Mouse (Mus musculus) central nervous system, embryonic 14 days (tissue): Measurements from ENCODE around the gene Upf3a. TPM values are rescaled to one million over a fixed set of nuclear protein-coding genes. Genes with fewer than 3 reads are reported as not detected.

Experiments
- polyA plus RNA-seq: library from polyadenylated mRNA; depleted of rRNA; stranded (reverse); fragments of >200 nt; gene quantifications from 2 replicates; pipeline ENCODE4 v1.2.3, GENCODE M21; 2012; rRNA removed

Upf3a gene
- 31.2 and 32.2 TPM in 2 replicates for polyA plus RNA-seq

DNA sequence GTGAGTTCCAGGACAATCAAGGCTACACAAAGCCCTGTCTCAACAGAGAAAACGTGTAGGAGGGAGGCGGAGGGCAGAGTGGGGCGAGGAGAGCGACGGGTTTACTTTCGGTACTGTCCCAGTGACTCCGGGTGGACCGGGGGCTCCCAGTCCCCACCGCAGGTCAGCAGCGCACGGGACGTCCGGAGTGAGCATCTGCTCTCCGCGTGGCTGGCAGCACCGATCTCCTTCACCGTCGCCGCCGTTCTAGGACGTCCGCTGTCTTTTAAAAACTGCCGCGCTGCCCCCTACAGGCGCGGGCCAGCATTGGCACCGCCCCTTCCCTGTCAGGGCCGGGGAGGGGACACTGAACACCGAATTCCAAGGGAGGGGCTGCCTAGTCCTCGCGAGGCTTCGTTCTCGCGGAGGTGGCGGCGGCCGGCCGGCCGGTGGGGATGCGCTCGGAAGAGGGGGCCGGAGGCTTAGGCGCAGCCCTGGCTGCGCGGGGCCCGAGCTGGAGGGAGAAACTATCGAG lies at the start of gene Upf3a:
Gene Upf3a (plus strand): TSS at position 366 of the 514 bp plus-strand sequence.

DNA sequence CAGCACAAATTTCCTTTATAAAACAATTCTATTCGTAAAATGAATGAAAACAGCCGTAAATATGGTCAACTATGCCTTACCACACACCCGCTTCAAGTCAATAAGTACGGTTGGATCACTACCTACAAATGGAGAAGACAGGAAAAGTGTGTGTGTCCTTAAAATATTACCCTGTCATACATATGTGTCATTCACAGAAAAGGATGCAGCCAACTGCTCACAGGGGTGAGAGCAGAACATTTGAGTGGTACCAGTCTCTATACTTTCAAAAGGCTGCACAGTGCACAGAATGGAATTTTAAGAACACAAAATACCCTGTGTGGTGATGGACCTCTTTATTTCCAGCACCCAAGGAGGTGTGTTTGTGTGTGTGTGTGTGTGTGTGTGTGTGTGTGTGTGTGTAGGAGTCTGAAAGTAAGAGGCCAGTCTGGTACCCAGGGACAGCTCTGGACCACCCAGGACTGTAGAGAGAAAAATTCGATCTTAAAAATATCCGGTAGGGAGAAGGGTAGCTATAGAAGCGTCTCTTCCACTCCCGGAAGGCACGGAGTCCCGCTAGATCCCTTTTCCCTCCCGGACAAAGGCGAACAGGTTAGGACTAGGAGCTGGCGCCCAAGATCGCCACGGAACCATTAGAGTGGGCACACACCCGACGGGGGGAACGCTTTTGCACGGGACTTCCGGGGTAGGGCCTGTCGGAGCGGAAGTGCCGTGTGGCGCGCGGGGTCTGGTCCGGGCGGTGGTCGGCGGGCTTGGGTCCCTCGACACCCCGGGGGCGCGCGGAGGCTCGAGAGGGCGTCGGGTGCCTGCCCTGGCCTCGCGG lies 28.2 kb upstream of the Upf3a start, which contains the start of gene Cdc16:
Gene Cdc16 (plus strand): TSS at position 695 of the 823 bp plus-strand sequence.

DNA sequence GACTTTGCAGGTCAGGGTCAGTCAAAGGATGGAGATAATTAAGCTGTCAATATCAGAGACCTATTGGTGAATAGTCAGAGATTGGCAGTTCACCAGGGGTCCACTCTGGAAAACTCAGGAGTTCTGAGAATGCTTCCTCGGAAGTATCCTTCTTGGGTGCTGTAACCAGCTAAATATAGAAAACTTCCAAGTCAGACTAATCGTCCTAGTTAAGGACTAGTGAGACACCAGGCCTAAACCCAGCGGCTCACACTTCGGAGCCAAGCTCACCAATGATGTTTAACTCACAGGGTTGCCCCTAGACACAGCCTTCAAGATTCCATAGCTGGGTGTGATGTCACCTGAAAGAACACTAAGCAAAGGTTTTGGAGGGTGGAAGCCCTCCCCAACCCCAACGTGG lies 52.9 kb downstream of the Upf3a start, which contains the start of gene AF366264:
Gene AF366264 (minus strand): TSS at position 101 of the 400 bp plus-strand sequence.

Other genes with a start within 250 kb of the Upf3a start
- gene 1700029H14Rik, start 223.2 kb upstream of the Upf3a start, polyA plus RNA-seq, result not detected in 2 replicates
- gene Rasa3, start 108.0 kb upstream of the Upf3a start, polyA plus RNA-seq, result 26.3 and 30.3 TPM in 2 replicates
- gene Cfap97d2, start 79.7 kb upstream of the Upf3a start, polyA plus RNA-seq, result 1.7 and 3.1 TPM in 2 replicates
- 141 and 142 TPM in 2 replicates for gene Cdc16, start 27.9 kb upstream of the Upf3a start, polyA plus RNA-seq
- gene AF366264, start 52.8 kb downstream of the Upf3a start, polyA plus RNA-seq, result not detected in 2 replicates
- 34.6 and 35.6 TPM in 2 replicates for gene Champ1, start 84.0 kb downstream of the Upf3a start, polyA plus RNA-seq
- gene Coprs, start 104.7 kb downstream of the Upf3a start, polyA plus RNA-seq, result 69.6 and 69.9 TPM in 2 replicates